Mouse (Mus musculus) cerebellum, adult 2 months (tissue): ENCODE results near the gene Nsg2.

Experiments used
- CTCF ChIP-seq: fragments of 200-500 bp; IDR thresholded peaks from 2 replicates; pipeline ENCODE4 v1.5.1; 2011; ENCODE audit warnings: low read depth, mild to moderate bottlenecking, control low read depth, low read length, moderate library complexity, borderline replicate concordance; ENCODE audit not compliant: insufficient read depth
- POLR2A ChIP-seq: fragments of 200-500 bp; IDR thresholded peaks from 2 replicates; pipeline ENCODE4 v1.6.1; 2011; ENCODE audit warnings: low read length, control low read depth, borderline replicate concordance; ENCODE audit not compliant: insufficient read depth

GRCm38 (mm10) chr11:32083462-32083861 is 83.2 kb downstream of the Nsg2 start:
- TF ChIP-seq CTCF: no peak
- no peak for TF ChIP-seq POLR2A
